Mouse (Mus musculus) erythroblast, adult 5-6 weeks (primary cell): ENCODE data around the gene Aph1b. TPM values are rescaled to one million over a fixed set of nuclear protein-coding genes. Genes with fewer than 3 reads are reported as not detected.
"Not testable (repeated sequence)": the region's sequence is repeated elsewhere in the genome, so short reads cannot be mapped to it uniquely, and the experiment has no call there.

Experiments used
- ATAC-seq: replicated peaks from 2 replicates; pipeline ENCODE4 v1.8.0; 2016; ENCODE audit warnings: moderate number of reproducible peaks, mild to moderate bottlenecking, moderate TSS enrichment, inconsistent platforms; ENCODE audit not compliant: poor library complexity, low FRiP score, severe bottlenecking
- total RNA-seq, 2 experiments: library from RNA; stranded (forward) in 1 of 2; stranded (reverse) in 1 of 2; fragments of 150-400 nt in 1 of 2; fragments of 200-764, 138-1000 nt in 1 of 2; gene quantifications; 2 replicates each; pipeline versions ENCODE4 v1.2.3 to v1.2.4; 2015 to 2017; ENCODE audit warnings: low replicate concordance in 2 of 2

Aph1b gene
- total RNA-seq (2015; ENCODE audit: low replicate concordance): 3.6 and 4.6 TPM in 2 replicates
- 1.2 and 2.2 TPM in 2 replicates for total RNA-seq (2017; ENCODE audit: low replicate concordance)

GRCm38 (mm10) chr9:66795464-66796324 is at the start of gene Aph1b:
Gene Aph1b (minus strand): TSS chr9:66795490.
- ATAC-seq: peak; percentile 95

- ATAC-seq: peak; percentile 60
Observed at GRCm38 (mm10) chr9:66835097-66835480, 39.8 kb upstream of the Aph1b start.

- ATAC-seq: peak; percentile 95
Observed at GRCm38 (mm10) chr9:66834318-66835096, 39.2 kb upstream of the Aph1b start, which contains the start of gene Aph1c. Gene Aph1c (minus strand): TSS chr9:66834726.

GRCm38 (mm10) chr9:66833851-66834250 is 38.6 kb upstream of the Aph1b start:
- ATAC-seq: no peak

- no peak for ATAC-seq
Observed at GRCm38 (mm10) chr9:66832366-66832908, 37.1 kb upstream of the Aph1b start.

- no peak for ATAC-seq
Observed at GRCm38 (mm10) chr9:66825990-66826389, 30.7 kb upstream of the Aph1b start.

- ATAC-seq: not testable (repeated sequence)
Observed at GRCm38 (mm10) chr9:66822255-66822654, 27.0 kb upstream of the Aph1b start.

- no peak for ATAC-seq
Observed at GRCm38 (mm10) chr9:66820996-66821395, 25.7 kb upstream of the Aph1b start.

GRCm38 (mm10) chr9:66813392-66813791 is 18.1 kb upstream of the Aph1b start:
- no peak for ATAC-seq

GRCm38 (mm10) chr9:66805951-66806350 is 10.7 kb upstream of the Aph1b start:
- not testable (repeated sequence) for ATAC-seq

GRCm38 (mm10) chr9:66801947-66802346 is 6.7 kb upstream of the Aph1b start:
- 0 out of 2 replicates have a peak, but pooled peaks have one; percentile 8 for ATAC-seq

- no peak for ATAC-seq
Observed at GRCm38 (mm10) chr9:66796739-66797138, 1.4 kb upstream of the Aph1b start, which contains the start of gene Gm10647. Gene Gm10647 (plus strand): TSS chr9:66797039.

- ATAC-seq: no peak
Observed at GRCm38 (mm10) chr9:66794629-66795463, 444 bp downstream of the Aph1b start.

GRCm38 (mm10) chr9:66787821-66788220 is 7.5 kb downstream of the Aph1b start:
- no peak for ATAC-seq

- peak; percentile 70 for ATAC-seq
Observed at GRCm38 (mm10) chr9:66784552-66784951, 10.7 kb downstream of the Aph1b start.

- no peak for ATAC-seq
Observed at GRCm38 (mm10) chr9:66770701-66771100, 24.6 kb downstream of the Aph1b start.

- ATAC-seq: no peak
Observed at GRCm38 (mm10) chr9:66769275-66769674, 26.0 kb downstream of the Aph1b start.

GRCm38 (mm10) chr9:66768721-66769120 is 26.6 kb downstream of the Aph1b start:
- no peak for ATAC-seq

GRCm38 (mm10) chr9:66760991-66761390 is 34.3 kb downstream of the Aph1b start:
- ATAC-seq: no peak
